Mouse (Mus musculus): ENCODE measurements around the gene Mllt1. TPM values are rescaled to one million over a fixed set of nuclear protein-coding genes. Genes with fewer than 3 reads are reported as not detected.

Gene Mllt1
- total RNA-seq, 4 experiments from 2014 or later = 19.5 to 24.2 (median 21.8) TPM

Other genes with a start within 250 kb of the Mllt1 start
- gene Ndufa11, start 217.6 kb downstream of the Mllt1 start, total RNA-seq (2022) = 100 to 1,000 TPM; 325 to 413 (median 358) TPM
- gene Vmac, start 217.4 kb downstream of the Mllt1 start, total RNA-seq (2022) = 1 to 10 TPM; 1.8 to 3.1 (median 2.4) TPM
- gene Nrtn, start 177.9 kb downstream of the Mllt1 start, total RNA-seq (2022) = 1 to 10 TPM; 1.9 to 5.0 (median 3.5) TPM
- gene Dus3l, start 170.7 kb downstream of the Mllt1 start, total RNA-seq (2022) = 10 to 100 TPM; 12.6 to 17.4 (median 15.4) TPM
- under 1 TPM in 1 of 4 experiments, not detected in 3; 0.12 TPM for gene Prr22, start 165.2 kb downstream of the Mllt1 start, total RNA-seq (2022)
- 1 to 10 TPM; 1.8 to 3.6 (median 2.5) TPM for gene Rfx2, start 104.4 kb downstream of the Mllt1 start, total RNA-seq (2022)
- not detected for gene Acsbg2, start 61.0 kb downstream of the Mllt1 start, total RNA-seq (2022)
- gene 1700061G19Rik, start 59.9 kb downstream of the Mllt1 start, total RNA-seq (2022) = not detected
- gene Acer1, start 46.7 kb upstream of the Mllt1 start, total RNA-seq (2022) = not detected
- 10 to 100 TPM; 35.8 to 39.5 (median 37.5) TPM for gene Clpp, start 54.9 kb upstream of the Mllt1 start, total RNA-seq (2022)
- 10 to 100 TPM; 20.2 to 27.1 (median 21.9) TPM for gene Alkbh7, start 61.9 kb upstream of the Mllt1 start, total RNA-seq (2022)
- not detected for gene Pspn, start 64.6 kb upstream of the Mllt1 start, total RNA-seq (2022)
- 10 to 100 TPM; 13.3 to 17.5 (median 15.5) TPM for gene Gtf2f1, start 75.9 kb upstream of the Mllt1 start, total RNA-seq (2022)
- under 1 TPM in 1 of 4 experiments, not detected in 3; 0.27 TPM for gene Gm17949, start 76.1 kb upstream of the Mllt1 start, total RNA-seq (2022)
- 10 to 100 TPM; 23.3 to 29.9 (median 27.2) TPM for gene Khsrp, start 96.1 kb upstream of the Mllt1 start, total RNA-seq (2022)
- not detected for gene Slc25a41, start 106.2 kb upstream of the Mllt1 start, total RNA-seq (2022)
- gene Crb3, start 123.7 kb upstream of the Mllt1 start, total RNA-seq (2022) = under 1 TPM in 1 of 4 experiments, not detected in 3; 0.34 TPM
- gene Slc25a23, start 124.4 kb upstream of the Mllt1 start, total RNA-seq (2022) = 10 to 100 TPM; 28.2 to 32.7 (median 31.3) TPM
- gene Dennd1c, start 143.1 kb upstream of the Mllt1 start, total RNA-seq (2022) = under 1 TPM in 3 of 4 experiments, not detected in 1; 0.12 to 0.52 (median 0.44) TPM
- gene Tubb4a, start 152.4 kb upstream of the Mllt1 start, total RNA-seq (2022) = under 1 TPM; 0.53 to 0.88 (median 0.64) TPM
- under 1 TPM in 1 of 4 experiments, not detected in 3; 0.38 TPM for gene Tnfsf9, start 169.9 kb upstream of the Mllt1 start, total RNA-seq (2022)
- not detected for gene Cd70, start 214.4 kb upstream of the Mllt1 start, total RNA-seq (2022)

Data from gastrocnemius, adult 8-10 months (tissue).